Mouse (Mus musculus) cortical plate, adult 2 months (tissue): ENCODE measurements around the gene Fbxl13. TPM values are rescaled to one million over a fixed set of nuclear protein-coding genes. Genes with fewer than 3 reads are reported as not detected.

ENCODE experiments used
- H3K27ac ChIP-seq: fragments of 200-500 bp; 2 replicates; pipeline ENCODE4 v1.5.1; 2012; ENCODE audit warnings: low read length, control low read depth, inconsistent platforms; ENCODE audit not compliant: insufficient read depth
- H3K4me1 ChIP-seq: fragments of 200-500 bp; 2 replicates; pipeline ENCODE4 v1.6.1; 2011; ENCODE audit warnings: low read length; ENCODE audit not compliant: control insufficient read depth, insufficient read depth
- H3K4me3 ChIP-seq: fragments of 200-500 bp; 2 replicates; pipeline ENCODE4 v1.5.1; 2011; ENCODE audit warnings: mild to moderate bottlenecking, low read length, control low read depth; ENCODE audit not compliant: insufficient read depth
- CTCF ChIP-seq: fragments of 200-500 bp; IDR thresholded peaks from 2 replicates; pipeline ENCODE4 v1.5.1; 2011; ENCODE audit warnings: mild to moderate bottlenecking, control low read depth, low read length; ENCODE audit not compliant: insufficient read depth; ENCODE audit errors: extremely low read depth
- POLR2A ChIP-seq: fragments of 200-500 bp; IDR thresholded peaks from 2 replicates; pipeline ENCODE4 v1.6.1; 2011; ENCODE audit warnings: mild to moderate bottlenecking, low read length, control low read depth; ENCODE audit not compliant: insufficient read depth; ENCODE audit errors: extremely low read depth
- polyA plus RNA-seq: library from polyadenylated mRNA; depleted of rRNA; stranded (reverse); fragments of >200 nt; gene quantifications from 2 replicates; pipeline ENCODE4 v1.2.3, GENCODE M21; 2012

The Fbxl13 gene
- polyA plus RNA-seq, 1 experiment = 0.48 TPM

- peaks cover 11% of the 10 kb centered on the region for H3K4me1 ChIP-seq
- H3K4me3 ChIP-seq = no peak overlapping the region
- no peak for TF ChIP-seq POLR2A
- TF ChIP-seq CTCF = no peak
- H3K27ac ChIP-seq = no peak overlapping the region
Observed at GRCm38 (mm10) chr5:21678363-21678762, 32.9 kb upstream of the Fbxl13 start.

GRCm38 (mm10) chr5:21677939-21678338 lies 32.5 kb upstream of the Fbxl13 start:
- no peak overlapping the region for H3K4me3 ChIP-seq
- peaks cover 11% of the 10 kb centered on the region for H3K4me1 ChIP-seq
- TF ChIP-seq POLR2A = no peak
- no peak for TF ChIP-seq CTCF
- H3K27ac ChIP-seq = no peak overlapping the region

GRCm38 (mm10) chr5:21675494-21675893 lies 30.1 kb upstream of the Fbxl13 start:
- Histone ChIP-seq H3K4me1 (peaks cover 3% of the 10 kb centered on the region; the same call in 1 of the 2 replicates), H3K4me3 (no peak overlapping the region), H3K27ac (no peak overlapping the region)
- TF ChIP-seq CTCF = no peak
- TF ChIP-seq POLR2A = no peak

DNA sequence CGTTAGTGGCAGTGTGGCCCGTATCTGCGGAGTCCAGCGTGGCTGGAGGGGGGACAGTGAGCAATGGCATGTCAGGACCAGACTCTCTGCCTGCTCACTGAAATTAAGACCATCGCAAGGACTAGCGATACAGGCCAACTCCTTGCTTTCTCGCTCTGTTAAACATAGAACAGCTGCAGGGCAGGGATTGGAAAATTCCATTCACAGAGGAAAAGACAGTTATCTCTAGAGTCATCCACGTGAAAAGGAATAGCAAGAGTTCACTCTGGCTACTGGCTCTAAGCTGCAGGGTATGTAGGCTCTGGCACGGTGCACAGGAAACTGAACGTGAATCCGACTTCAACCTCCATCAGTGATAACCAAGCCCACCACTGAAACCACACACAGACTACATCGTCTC lies 29.6 kb upstream of the Fbxl13 start:
- no peak overlapping the region for H3K27ac ChIP-seq
- TF ChIP-seq CTCF = no peak
- TF ChIP-seq POLR2A = no peak
- peaks cover 1% of the 10 kb centered on the region; the same call in 1 of the 2 replicates for H3K4me1 ChIP-seq

GRCm38 (mm10) chr5:21673742-21674141 lies 28.3 kb upstream of the Fbxl13 start:
- H3K4me3 ChIP-seq = no peak overlapping the region
- H3K27ac ChIP-seq = no peak overlapping the region
- H3K4me1 ChIP-seq = no peaks in the 10 kb centered on the region
- TF ChIP-seq CTCF (no peak), POLR2A (no peak)

More for the DNA sequence above, 29.6 kb upstream of the Fbxl13 start:
- no peak overlapping the region for H3K4me3 ChIP-seq

- no peak overlapping the region for H3K4me3 ChIP-seq
Observed at GRCm38 (mm10) chr5:21672812-21673635, 27.6 kb upstream of the Fbxl13 start.

DNA sequence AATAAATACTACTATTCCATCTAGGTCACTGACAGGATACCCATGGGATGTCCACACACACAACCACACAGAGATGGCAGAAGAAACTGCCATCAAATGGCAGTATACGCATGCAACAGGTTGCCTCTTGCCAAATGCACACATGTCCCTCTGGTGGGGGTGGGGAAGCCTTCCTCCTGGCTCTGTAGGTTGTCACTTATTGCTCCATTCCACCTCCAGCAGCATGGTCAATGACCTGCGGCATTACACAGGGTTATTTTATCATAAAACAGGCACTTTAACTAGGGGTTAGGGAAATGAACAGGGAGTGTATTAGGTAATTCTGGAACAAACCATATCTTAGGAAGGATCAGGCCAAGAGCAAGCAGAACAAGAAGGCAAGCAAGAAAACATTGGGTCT lies 23.9 kb upstream of the Fbxl13 start:
- H3K27ac ChIP-seq = no peak overlapping the region
- no peak for TF ChIP-seq CTCF
- no peak for TF ChIP-seq POLR2A
- H3K4me1 ChIP-seq = no peaks in the 10 kb centered on the region
- no peak overlapping the region for H3K4me3 ChIP-seq

More at GRCm38 (mm10) chr5:21672812-21673635, 27.6 kb upstream of the Fbxl13 start:
- TF ChIP-seq CTCF = no peak
- no peak for TF ChIP-seq POLR2A
- H3K4me1 ChIP-seq = no peaks in the 10 kb centered on the region
- H3K27ac ChIP-seq = 0 out of 2 replicates have a peak overlapping the region, but pooled peaks have one; percentile 34

- H3K4me1 ChIP-seq = no peaks in the 10 kb centered on the region
- H3K27ac ChIP-seq = no peak overlapping the region
- no peak for TF ChIP-seq CTCF
- no peak for TF ChIP-seq POLR2A
- H3K4me3 ChIP-seq = no peak overlapping the region
Observed at GRCm38 (mm10) chr5:21667191-21668137, 22.0 kb upstream of the Fbxl13 start.

- H3K4me1 ChIP-seq = peaks cover 2% of the 10 kb centered on the region; the same call in 1 of the 2 replicates
- H3K27ac ChIP-seq = no peak overlapping the region
- no peak overlapping the region for H3K4me3 ChIP-seq
- no peak for TF ChIP-seq CTCF
- no peak for TF ChIP-seq POLR2A
Observed at GRCm38 (mm10) chr5:21663081-21663480, 17.6 kb upstream of the Fbxl13 start.

GRCm38 (mm10) chr5:21660850-21661249 lies 15.4 kb upstream of the Fbxl13 start:
- no peak for TF ChIP-seq CTCF
- no peak for TF ChIP-seq POLR2A
- H3K27ac ChIP-seq = no peak overlapping the region

More at GRCm38 (mm10) chr5:21660850-21661249, 15.4 kb upstream of the Fbxl13 start:
- Histone ChIP-seq H3K4me1 (peaks cover 5% of the 10 kb centered on the region; the same call in 1 of the 2 replicates), H3K4me3 (no peak overlapping the region)
